Mouse (Mus musculus) kidney, postnatal 25 days (tissue): Measurements from ENCODE around the gene Tnni3.

ENCODE experiments used
- DNase-seq, 2 experiments: peaks; one replicate each; pipeline ENCODE4 v3.0.0; 2021; ENCODE audit warnings: mixed read lengths in 2 of 2

The Tnni3 gene

GRCm38 (mm10) chr7:4521231-4522003 lies 2.6 kb downstream of the Tnni3 start:
- no peak for DNase-seq

DNA sequence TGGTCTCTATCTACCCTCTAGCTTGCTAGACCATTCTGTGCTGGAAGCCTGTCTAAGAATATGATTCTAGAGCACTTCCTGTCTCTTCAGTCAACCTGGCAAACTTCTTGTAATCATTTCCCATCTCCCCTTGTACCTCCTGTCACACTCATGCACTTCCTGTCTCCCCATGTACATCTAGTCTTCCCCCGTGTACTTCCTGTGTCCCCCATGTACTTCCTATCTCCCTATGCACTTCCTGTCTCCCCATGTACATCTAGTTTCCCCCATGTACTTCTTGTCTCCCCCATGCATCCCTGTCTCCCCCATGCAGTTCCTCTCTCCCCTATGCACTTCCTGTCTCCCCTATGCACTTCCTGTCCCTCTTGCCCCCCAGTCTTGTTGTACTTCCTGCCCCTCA lies 5.5 kb downstream of the Tnni3 start:
- no peak for DNase-seq

DNA sequence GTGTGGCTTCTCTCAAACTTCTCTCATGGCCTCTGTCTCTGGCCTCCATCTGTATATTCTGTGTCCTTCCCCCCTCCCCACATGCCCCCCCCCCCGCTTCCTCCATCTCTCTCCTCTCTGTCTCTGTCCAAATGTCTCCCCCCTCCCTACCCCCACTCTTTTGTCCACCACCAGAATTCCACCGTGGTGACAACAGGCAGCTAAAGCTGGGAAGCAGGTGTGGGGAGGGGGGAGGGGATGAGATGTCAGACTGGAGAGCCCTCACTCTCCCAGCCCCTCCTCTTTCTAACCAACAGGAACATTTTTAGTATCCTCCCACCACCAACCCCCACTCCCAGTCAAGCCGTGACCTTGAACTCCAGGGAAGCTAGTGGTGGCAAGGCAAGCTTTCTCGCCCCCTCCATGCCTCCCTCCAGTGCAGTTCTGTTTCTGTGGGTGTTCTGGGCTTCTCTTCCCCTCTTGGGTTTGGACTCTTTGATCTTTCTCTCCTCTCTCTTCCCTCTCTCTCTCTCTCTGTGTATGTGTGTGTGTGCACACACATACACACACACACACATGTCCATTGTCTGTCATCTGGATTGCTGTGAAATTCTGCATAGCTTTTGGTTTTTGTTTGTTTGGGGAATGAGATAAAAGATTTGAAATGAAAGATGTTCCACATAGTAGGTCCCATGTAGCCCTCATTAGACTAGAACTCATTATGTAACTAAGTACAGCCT lies 7.5 kb downstream of the Tnni3 start, which contains the start of gene Tnnt1:
Gene Tnnt1 (minus strand): TSS at position 51 of the 719 bp plus-strand sequence.
- no peak for DNase-seq

GRCm38 (mm10) chr7:4515853-4516252 lies 8.2 kb downstream of the Tnni3 start:
- DNase-seq = no peak

- DNase-seq = no peak
These were observed 10.0 kb downstream of the Tnni3 start for GRCm38 (mm10) chr7:4513829-4514712.

- DNase-seq = peak; percentile 31 to 51
These were observed 10.8 kb downstream of the Tnni3 start for GRCm38 (mm10) chr7:4513236-4513635.

- no peak for DNase-seq
These were observed 12.4 kb downstream of the Tnni3 start for GRCm38 (mm10) chr7:4511489-4512224.

GRCm38 (mm10) chr7:4509863-4510608 lies 14.0 kb downstream of the Tnni3 start:
- peak; percentile 76 to 86 for DNase-seq

- no peak for DNase-seq
These were observed 15.3 kb downstream of the Tnni3 start for GRCm38 (mm10) chr7:4508739-4509116.

GRCm38 (mm10) chr7:4508062-4508738 lies 15.8 kb downstream of the Tnni3 start:
- DNase-seq = no peak

DNA sequence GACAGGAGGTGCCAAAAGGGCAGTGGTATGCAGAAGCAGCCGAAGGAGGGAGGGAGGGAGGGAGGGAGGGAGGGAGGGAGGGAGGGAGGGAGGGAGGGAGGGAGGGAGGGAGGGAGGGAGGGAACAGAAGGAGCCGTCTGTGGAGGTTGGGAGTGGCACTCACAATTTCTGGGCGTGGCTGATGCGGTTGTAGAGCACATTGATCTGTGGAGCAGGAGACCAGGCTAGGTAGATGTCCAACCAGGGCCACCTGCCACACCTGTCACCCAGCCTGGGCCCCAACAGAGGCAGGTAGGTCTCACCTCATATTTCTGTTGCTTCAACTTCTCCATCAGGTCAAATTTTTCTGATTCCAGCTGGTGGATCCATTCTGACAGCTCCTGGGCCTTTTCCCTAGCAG lies 16.8 kb downstream of the Tnni3 start:
- DNase-seq = no peak

DNA sequence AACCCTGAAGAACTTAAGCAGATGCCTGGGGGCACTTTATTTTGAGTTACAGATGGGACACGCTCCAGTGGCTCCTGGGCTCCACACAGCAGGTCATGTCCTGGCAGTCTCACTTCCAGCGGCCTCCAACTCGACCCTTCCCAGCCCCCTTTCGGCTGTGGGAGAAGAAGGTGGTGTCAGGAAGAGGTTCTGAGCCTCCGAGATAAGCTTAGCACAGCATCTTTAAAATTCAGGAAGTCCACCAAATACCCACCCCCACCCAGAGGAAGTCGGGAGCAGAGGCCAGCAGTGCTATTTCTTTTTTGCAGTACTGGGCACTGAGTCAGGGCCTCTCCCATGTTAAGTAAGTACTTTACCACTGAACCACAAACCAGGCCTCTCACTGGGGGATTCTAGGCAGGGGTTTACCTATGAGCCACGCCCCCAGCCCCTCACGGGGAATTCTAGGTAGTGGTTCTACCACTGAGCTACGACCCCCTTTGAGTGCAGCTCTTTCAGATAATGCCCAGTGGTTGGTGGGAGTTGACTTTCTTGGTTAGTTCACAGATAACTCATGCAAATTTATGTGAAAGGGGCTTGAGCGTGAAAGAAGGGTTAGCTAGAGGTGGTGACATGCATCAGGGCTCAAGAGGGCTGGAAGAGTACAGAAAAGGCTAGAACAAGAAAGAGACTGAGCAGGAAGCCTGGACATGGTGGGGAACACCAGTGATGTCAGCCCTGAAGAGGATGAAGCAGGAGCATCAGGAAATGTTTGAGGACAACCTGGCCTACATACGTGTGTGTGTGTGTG lies 19.2 kb downstream of the Tnni3 start:
- no peak for DNase-seq

GRCm38 (mm10) chr7:4503858-4504257 lies 20.2 kb downstream of the Tnni3 start:
- DNase-seq = no peak

DNA sequence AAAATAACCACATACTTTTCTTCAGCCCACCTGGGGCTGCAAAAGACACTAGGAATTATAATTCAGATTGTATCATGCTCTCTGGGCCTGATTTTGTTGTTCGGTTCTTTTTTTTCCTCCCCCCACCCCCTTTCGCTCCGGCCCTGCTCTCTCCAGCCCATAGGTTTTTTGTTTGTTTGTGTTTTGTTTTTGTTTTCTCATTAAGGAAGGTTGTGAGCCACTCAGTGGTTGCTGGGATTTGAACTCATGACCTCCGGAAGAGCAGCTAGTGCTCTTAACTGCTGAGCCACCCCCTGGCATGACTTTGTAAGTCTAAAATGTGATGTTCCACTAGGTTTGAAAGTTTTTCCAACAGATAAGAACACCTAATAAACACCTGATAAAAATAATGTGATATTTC lies 20.9 kb downstream of the Tnni3 start:
- no peak for DNase-seq

GRCm38 (mm10) chr7:4502421-4503090 lies 21.5 kb downstream of the Tnni3 start:
- peak; percentile 54 to 56 for DNase-seq

GRCm38 (mm10) chr7:4501558-4502397 lies 22.3 kb downstream of the Tnni3 start, which contains the start of gene Ppp1r12c:
Gene Ppp1r12c, minus strand, starts transcription at chr7:4501680.
- DNase-seq = peak; percentile 96 to 97

- DNase-seq = peak in 1 of 2 experiments; percentile 58
These were observed 23.0 kb downstream of the Tnni3 start for GRCm38 (mm10) chr7:4500892-4501471.

DNA sequence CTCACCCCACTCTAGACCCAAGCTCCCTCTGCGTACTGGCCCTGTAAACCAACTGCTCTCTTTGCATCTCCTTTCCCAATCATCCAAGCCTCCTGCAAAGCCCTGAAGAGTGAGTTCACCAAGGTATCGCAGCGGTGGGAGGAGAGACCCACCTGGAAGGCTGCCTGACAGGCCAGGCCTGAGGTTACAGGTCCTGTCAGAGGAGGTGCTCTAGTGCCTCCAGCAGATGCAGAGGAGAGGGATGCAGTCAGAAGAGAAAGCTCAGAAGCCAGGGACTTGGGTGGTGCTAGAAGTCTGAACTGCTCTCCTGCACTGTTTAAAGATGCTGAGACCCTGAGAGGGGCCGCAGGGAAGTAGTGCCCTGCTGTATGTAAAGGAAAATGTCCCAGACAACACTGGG lies 25.0 kb downstream of the Tnni3 start:
- no peak for DNase-seq
